Mouse (Mus musculus): Measurements from ENCODE around the gene Daw1. TPM values are rescaled to one million over a fixed set of nuclear protein-coding genes. Genes with fewer than 3 reads are reported as not detected.

The Daw1 gene
- total RNA-seq (2021) = under 1 TPM; 0.32 to 0.39 TPM

- intact Hi-C loops (cut with DNase I) = no loop called here
- peak; percentile 60 to 65 for DNase-seq (ENCODE audit: low spot score in 2 of 2)
Observed at GRCm38 (mm10) chr1:83159603-83160002, at the start of gene Daw1. Gene Daw1, plus strand, starts transcription at chr1:83159752.

DNA sequence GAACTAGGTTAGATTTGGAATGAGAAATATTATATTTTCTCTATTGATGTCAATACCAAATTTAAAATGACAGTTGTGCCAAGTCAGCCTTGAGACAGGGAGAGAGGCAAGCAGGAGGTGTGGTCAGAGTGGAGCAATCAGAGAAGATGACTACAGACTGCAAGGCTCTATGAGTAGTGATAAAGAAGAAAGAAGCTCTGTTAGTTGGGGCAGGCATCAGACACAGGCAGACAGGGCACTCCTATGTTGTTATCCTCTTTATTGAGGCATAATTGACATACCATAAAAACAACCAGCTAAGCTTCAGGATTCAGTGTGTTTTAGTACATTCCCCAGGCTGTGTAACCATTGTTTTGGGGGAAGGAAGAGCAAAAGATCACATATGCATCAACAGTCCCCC lies 48.6 kb upstream of the Daw1 start:
- DNase-seq (ENCODE audit: low spot score in 2 of 2) = no peak
- intact Hi-C loops (cut with DNase I) = no loop called here

DNA sequence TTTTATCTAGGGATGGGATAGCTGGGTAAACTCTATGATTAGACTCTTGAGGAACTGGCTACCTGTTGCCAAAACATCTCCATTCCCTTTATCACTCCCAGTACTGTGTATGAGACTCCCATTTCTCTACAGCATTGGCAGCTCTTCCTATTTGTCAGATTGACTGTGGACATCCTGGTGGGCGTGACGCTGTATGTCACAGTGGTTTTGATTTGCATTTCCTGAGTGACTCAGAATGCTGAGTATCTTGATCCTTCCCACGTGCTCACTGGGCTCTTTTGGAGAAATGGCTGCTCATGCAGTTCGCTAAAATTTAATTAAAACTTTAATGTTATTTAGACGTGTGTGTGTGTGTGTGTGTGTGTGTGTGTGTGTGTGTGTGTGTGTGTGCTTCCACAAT lies 47.8 kb upstream of the Daw1 start:
- intact Hi-C loops (cut with DNase I) = no loop called here
- peak in 1 of 2 experiments; percentile 13 for DNase-seq (ENCODE audit: low spot score in 2 of 2)

- no peak for DNase-seq (ENCODE audit: low spot score in 2 of 2)
- intact Hi-C loops (cut with DNase I) = no loop called here
Observed at GRCm38 (mm10) chr1:83116447-83117137, 43.0 kb upstream of the Daw1 start, which contains the start of gene Ccl20. Gene Ccl20, plus strand, starts transcription at chr1:83116766.

DNA sequence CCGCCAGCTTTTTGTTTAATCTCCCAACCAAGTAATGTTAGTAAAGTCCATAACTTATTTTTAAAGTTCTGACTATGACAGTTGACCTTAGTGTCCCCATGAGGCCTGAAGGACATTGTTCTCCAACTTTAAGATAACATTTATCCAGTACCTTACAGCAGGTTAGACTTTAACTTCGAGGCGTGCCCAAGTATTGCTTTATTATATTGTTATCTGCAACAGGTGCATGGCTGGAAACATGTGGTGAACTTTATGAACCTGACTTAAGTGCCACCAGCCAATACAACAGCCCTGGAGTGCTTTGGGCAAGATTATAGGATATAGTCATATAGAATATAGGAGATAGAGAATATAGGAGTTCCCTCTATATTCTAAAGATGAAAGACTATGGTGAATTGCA lies 42.3 kb upstream of the Daw1 start:
- intact Hi-C loops (cut with DNase I) = no loop called here
- no peak for DNase-seq (ENCODE audit: low spot score in 2 of 2)

- intact Hi-C loops (cut with DNase I) = no loop called here
- peak; percentile 35 to 87 for DNase-seq (ENCODE audit: low spot score in 2 of 2)
Observed at GRCm38 (mm10) chr1:83117661-83118060, 41.9 kb upstream of the Daw1 start.

DNA sequence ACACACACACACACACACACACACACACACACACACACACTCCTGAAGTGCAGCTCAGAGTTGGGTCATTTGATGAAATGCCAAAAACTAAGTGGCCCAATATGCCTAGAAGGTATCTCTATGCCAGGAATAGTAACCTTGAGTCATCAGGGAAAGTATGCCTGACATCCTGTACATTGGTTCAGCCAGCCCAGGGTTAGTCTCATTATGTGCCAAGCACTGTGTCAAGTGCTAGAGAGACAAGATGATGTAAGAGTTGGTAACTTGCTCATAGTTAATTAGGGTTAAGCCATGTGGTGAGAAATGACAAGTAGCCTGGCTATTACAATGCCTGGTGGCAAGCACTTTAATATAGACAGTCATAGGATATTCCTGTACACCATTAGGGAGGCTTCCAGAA lies 39.6 kb upstream of the Daw1 start:
- DNase-seq (ENCODE audit: low spot score in 2 of 2) = no peak
- intact Hi-C loops (cut with DNase I) = no loop called here

DNA sequence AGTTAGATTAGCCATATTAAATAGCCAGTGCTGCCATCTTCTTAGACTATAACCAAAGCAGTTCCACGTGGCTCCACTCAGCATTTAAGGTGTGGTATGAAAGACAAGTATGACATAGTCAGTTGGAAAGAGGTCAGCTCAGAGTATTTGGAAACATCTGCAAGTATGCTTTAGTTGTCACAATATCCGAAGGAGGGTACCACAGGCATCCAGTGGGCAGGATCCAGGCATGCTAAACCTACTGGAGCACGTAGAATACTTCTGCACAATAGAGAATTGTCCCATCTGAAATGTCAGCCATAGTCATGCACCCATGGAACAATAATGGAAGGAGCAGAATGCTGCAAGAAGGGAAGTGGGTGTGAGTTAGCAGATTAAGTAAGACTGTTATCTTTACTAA lies 39.2 kb upstream of the Daw1 start:
- DNase-seq (ENCODE audit: low spot score in 2 of 2) = no peak

GRCm38 (mm10) chr1:83123201-83123600 lies 36.4 kb upstream of the Daw1 start:
- intact Hi-C loops (cut with DNase I) = no loop called here
- DNase-seq (ENCODE audit: low spot score in 2 of 2) = no peak

More for the DNA sequence above, 39.2 kb upstream of the Daw1 start:
- intact Hi-C loops (cut with DNase I) = no loop called here

DNA sequence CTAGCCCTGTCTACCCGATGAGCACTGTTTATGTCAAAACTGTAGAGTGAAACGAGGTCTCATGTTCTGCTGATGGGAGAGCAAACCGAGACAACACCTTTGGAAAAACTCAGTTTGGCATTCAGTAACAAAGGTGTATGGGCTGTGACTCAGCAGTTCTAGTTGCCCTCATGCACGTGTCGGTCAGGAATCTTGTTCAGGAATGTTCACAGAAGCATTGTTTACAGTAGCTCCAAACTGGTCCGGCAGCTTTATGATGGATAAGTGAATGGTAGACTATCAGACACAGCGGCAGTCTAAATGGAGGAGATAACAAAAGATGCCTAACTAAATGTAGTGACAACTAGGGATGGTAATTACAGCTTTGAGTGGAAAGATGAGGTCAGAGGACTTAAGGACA lies 23.7 kb upstream of the Daw1 start:
- intact Hi-C loops (cut with DNase I) = no loop called here
- no peak for DNase-seq (ENCODE audit: low spot score in 2 of 2)

GRCm38 (mm10) chr1:83137847-83138246 lies 21.7 kb upstream of the Daw1 start:
- no peak for DNase-seq (ENCODE audit: low spot score in 2 of 2)
- intact Hi-C loops (cut with DNase I) = no loop called here

DNA sequence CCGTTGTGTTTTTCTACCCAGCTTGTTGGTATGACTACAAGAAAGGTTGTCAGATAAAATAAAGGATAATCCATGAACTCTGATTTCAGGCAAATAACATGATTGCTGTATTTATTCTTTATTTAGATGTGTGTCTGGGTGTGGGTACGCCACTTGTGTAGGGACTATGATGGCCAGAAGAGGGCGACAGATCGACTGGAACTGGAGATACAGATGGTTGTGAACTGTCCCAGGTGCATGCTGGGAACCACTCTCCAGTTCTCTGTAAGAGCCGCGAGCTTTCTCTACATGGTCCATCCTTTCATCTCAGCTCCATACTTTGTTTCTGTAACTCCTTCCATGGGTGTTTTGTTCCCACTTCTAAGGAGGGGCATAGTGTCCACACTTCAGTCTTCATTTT lies 20.8 kb upstream of the Daw1 start:
- intact Hi-C loops (cut with DNase I) = no loop called here
- no peak for DNase-seq (ENCODE audit: low spot score in 2 of 2)

- intact Hi-C loops (cut with DNase I) = no loop called here
- no peak for DNase-seq (ENCODE audit: low spot score in 2 of 2)
Observed at GRCm38 (mm10) chr1:83141510-83141909, 18.0 kb upstream of the Daw1 start.

GRCm38 (mm10) chr1:83142055-83142454 lies 17.5 kb upstream of the Daw1 start:
- no peak for DNase-seq (ENCODE audit: low spot score in 2 of 2)
- intact Hi-C loops (cut with DNase I) = no loop called here

- DNase-seq (ENCODE audit: low spot score in 2 of 2) = no peak
- intact Hi-C loops (cut with DNase I) = no loop called here
Observed at GRCm38 (mm10) chr1:83146547-83146946, 13.0 kb upstream of the Daw1 start.

- DNase-seq (ENCODE audit: low spot score in 2 of 2) = no peak
- intact Hi-C loops (cut with DNase I) = no loop called here
Observed at GRCm38 (mm10) chr1:83150227-83150626, 9.3 kb upstream of the Daw1 start.

- DNase-seq (ENCODE audit: low spot score in 2 of 2) = peak; percentile 36 to 70
- intact Hi-C loops (cut with DNase I) = no loop called here
Observed at GRCm38 (mm10) chr1:83152961-83153360, 6.6 kb upstream of the Daw1 start.

GRCm38 (mm10) chr1:83156876-83157275 lies 2.7 kb upstream of the Daw1 start:
- intact Hi-C loops (cut with DNase I) = no loop called here
- no peak for DNase-seq (ENCODE audit: low spot score in 2 of 2)

- intact Hi-C loops (cut with DNase I) = no loop called here
- DNase-seq (ENCODE audit: low spot score in 2 of 2) = no peak
Observed at GRCm38 (mm10) chr1:83161658-83162057, 2.1 kb downstream of the Daw1 start.

- DNase-seq (ENCODE audit: low spot score in 2 of 2) = no peak
- intact Hi-C loops (cut with DNase I) = no loop called here
Observed at GRCm38 (mm10) chr1:83164027-83164426, 4.5 kb downstream of the Daw1 start.

- no peak for DNase-seq (ENCODE audit: low spot score in 2 of 2)
- intact Hi-C loops (cut with DNase I) = no loop called here
Observed at GRCm38 (mm10) chr1:83169158-83169557, 9.6 kb downstream of the Daw1 start.

DNA sequence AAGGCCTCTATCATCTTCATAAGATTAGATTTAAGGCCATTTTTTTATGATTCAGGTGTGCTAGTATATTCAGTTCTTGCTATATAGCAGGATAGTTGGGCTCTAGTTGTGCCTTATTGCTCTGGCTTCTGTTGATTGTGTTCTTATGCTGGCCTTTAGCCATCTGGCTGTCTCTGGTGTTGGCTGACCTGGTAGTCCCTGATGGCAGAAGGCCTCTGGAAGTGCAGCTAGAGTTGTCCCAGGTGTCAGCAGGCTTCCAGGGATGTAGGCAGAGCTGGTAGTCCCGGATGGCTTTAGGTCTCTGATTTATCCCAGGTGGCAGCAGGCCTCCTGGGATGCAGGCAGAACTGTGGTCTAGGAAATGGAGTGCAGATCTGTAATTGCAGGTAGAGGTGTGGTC lies 16.4 kb downstream of the Daw1 start:
- intact Hi-C loops (cut with DNase I) = no loop called here
- no peak for DNase-seq (ENCODE audit: low spot score in 2 of 2)
